Mouse (Mus musculus): ENCODE data around the gene Zfp524. TPM values are rescaled to one million over a fixed set of nuclear protein-coding genes. Genes with fewer than 3 reads are reported as not detected.

Zfp524 gene
- polyA plus RNA-seq (2014; fragmentation: Nextera tagmentation; extraction: Ambion mirVana), result 9.5 and 11.1 TPM in 2 replicates

DNA sequence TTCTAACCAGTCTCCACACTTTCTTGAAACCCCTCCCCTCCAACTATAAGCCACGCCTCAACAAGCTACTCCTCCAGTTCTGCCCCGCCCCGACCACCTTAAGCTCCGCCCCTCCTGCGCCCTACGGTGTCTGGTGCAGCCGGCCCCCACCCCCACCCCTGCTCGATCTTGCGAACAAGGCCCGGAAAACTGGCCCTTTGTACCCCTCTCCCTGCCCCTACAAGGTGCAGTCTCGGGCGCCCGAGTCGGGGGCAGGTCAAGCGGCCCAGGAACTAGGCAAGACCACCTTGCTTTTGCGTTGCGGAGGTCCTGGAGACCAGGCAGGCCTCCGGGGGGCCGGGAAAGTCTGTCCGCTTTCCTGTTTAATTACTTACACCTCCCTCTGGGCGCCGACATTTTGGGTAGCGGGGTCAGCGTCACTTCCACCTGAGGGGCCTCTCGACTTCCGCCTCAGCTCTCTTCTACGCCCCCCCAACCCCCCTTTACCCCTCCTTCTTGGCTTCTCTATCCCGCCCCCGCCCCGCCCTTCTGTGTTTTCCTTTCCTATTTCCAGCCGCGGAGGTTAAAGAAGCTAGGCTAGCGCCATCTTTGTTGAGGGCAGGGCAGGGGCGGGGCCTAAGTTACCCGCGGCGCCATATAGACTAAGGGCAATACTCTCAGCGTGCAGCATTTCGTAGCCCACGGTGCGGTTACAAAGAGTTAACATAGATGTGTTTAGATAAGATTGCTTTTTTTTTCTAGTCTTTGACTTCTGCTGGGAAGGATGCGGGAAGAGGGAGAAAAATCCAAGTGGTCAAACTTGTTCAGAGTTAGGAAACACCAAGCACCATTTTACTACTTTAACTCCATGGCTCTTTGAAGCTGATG, at the start of gene Zfp524, which contains the start of gene Fiz1:
Gene Zfp524 (plus strand): TSS at position 165 of the 867 bp plus-strand sequence.
Gene Fiz1 (minus strand): TSS at position 447 of the 867 bp plus-strand sequence.
- peaks cover 18% of the 10 kb centered on the region for H3K36me3 ChIP-seq (ENCODE audit: control insufficient read depth, insufficient read depth, low read length)
- WGBS, result under 1% methylated on average over 42 of the region's 42 CpGs

GRCm38 (mm10) chr7:4964988-4965387, 49.2 kb upstream of the Zfp524 start:
- Histone ChIP-seq H3K4me2 (ENCODE audit: low read depth, low read length, severe bottlenecking) (no peak overlapping the region), H3K27ac (ENCODE audit: low read depth, low read length) (no peak overlapping the region), H3K4me1 (replicated peaks; ENCODE audit: control insufficient read depth, insufficient read depth, low read length) (no peaks in the 10 kb centered on the region), H3K36me3 (ENCODE audit: control insufficient read depth, insufficient read depth, low read length) (no peaks in the 10 kb centered on the region), H3K27me3 (ENCODE audit: control insufficient read depth, insufficient read depth, low read length) (no peaks in the 10 kb centered on the region), H3K4me3 (ENCODE audit: low read depth, low read length) (no peak overlapping the region), H3K9ac (ENCODE audit: low read length) (no peak overlapping the region), H3K9me3 (ENCODE audit: control insufficient read depth, low read length) (no peaks in the 10 kb centered on the region)
- ATAC-seq (replicated peaks; ENCODE audit: low FRiP score) (no peak), DNase-seq (ENCODE audit: low spot score) (no peak)
- WGBS, result 80% methylated on average over 5 of the region's 5 CpGs

More for the DNA sequence above, at the start of gene Zfp524, which contains the start of gene Fiz1:
- H3K9ac ChIP-seq (ENCODE audit: low read length), result peak within 1 kb of the TSS; percentile 84
- no peaks in the 10 kb centered on the region for H3K27me3 ChIP-seq (ENCODE audit: control insufficient read depth, insufficient read depth, low read length)
- peaks cover 3% of the 10 kb centered on the region for H3K4me1 ChIP-seq (replicated peaks; ENCODE audit: control insufficient read depth, insufficient read depth, low read length)
- peak within 1 kb of the TSS; percentile 63 for H3K4me2 ChIP-seq (ENCODE audit: low read depth, low read length, severe bottlenecking)
- H3K9me3 ChIP-seq (ENCODE audit: control insufficient read depth, low read length), result no peaks in the 10 kb centered on the region
- peak within 1 kb of the TSS; percentile 99 for H3K27ac ChIP-seq (ENCODE audit: low read depth, low read length)
- peak within 1 kb of the TSS; percentile 60 for H3K4me3 ChIP-seq (ENCODE audit: low read depth, low read length)
- DNase-seq (ENCODE audit: low spot score) (peak; percentile 98), ATAC-seq (replicated peaks; ENCODE audit: low FRiP score) (peak; percentile 81)

DNA sequence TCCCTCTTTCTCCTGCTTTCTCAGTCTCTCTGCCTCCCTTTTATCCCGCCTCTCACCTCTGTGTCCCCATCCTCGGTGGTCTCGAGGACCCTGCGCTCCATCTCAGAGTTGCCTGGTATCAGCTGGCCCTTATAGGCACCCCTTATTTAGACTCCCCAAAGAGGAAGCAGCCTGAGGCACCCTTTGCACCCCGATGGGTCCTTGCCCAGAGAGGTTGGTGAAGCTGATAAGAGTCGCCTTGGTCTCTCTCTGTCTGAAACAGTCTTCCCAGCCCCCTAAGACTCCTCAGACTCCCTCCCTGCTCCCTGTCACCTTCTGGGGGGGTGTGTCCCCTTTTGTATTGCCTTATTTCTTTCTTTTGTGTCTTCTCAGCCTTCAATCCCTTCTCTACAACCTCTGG, 43.1 kb upstream of the Zfp524 start, which contains the start of gene Sbk3:
Gene Sbk3 (minus strand): TSS at position 101 of the 400 bp plus-strand sequence.
- H3K9ac ChIP-seq (ENCODE audit: low read length), result peak within 1 kb of the TSS; percentile 2; the same call in 1 of the 2 replicates
- peak; percentile 48 for DNase-seq (ENCODE audit: low spot score)
- H3K4me1 ChIP-seq (replicated peaks; ENCODE audit: control insufficient read depth, insufficient read depth, low read length), result no peaks in the 10 kb centered on the region
- H3K9me3 ChIP-seq (ENCODE audit: control insufficient read depth, low read length), result no peaks in the 10 kb centered on the region
- 31% methylated on average over 6 of the region's 6 CpGs for WGBS
- no peak within 1 kb of the TSS for H3K4me3 ChIP-seq (ENCODE audit: low read depth, low read length)
- H3K27me3 ChIP-seq (ENCODE audit: control insufficient read depth, insufficient read depth, low read length), result no peaks in the 10 kb centered on the region
- H3K27ac ChIP-seq (ENCODE audit: low read depth, low read length), result no peak within 1 kb of the TSS
- ATAC-seq (replicated peaks; ENCODE audit: low FRiP score), result no peak
- no peak within 1 kb of the TSS for H3K4me2 ChIP-seq (ENCODE audit: low read depth, low read length, severe bottlenecking)
- no peaks in the 10 kb centered on the region for H3K36me3 ChIP-seq (ENCODE audit: control insufficient read depth, insufficient read depth, low read length)

- ATAC-seq (replicated peaks; ENCODE audit: low FRiP score) (no peak), DNase-seq (ENCODE audit: low spot score) (peak; percentile 34)
- H3K27me3 ChIP-seq (ENCODE audit: control insufficient read depth, insufficient read depth, low read length), result no peaks in the 10 kb centered on the region
- 34% methylated on average over 7 of the region's 7 CpGs for WGBS
- no peaks in the 10 kb centered on the region for H3K36me3 ChIP-seq (ENCODE audit: control insufficient read depth, insufficient read depth, low read length)
- no peaks in the 10 kb centered on the region for H3K4me1 ChIP-seq (replicated peaks; ENCODE audit: control insufficient read depth, insufficient read depth, low read length)
- H3K4me2 ChIP-seq (ENCODE audit: low read depth, low read length, severe bottlenecking), result no peak overlapping the region
- no peak overlapping the region for H3K4me3 ChIP-seq (ENCODE audit: low read depth, low read length)
- no peaks in the 10 kb centered on the region for H3K9me3 ChIP-seq (ENCODE audit: control insufficient read depth, low read length)
- no peak overlapping the region for H3K27ac ChIP-seq (ENCODE audit: low read depth, low read length)
- no peak overlapping the region for H3K9ac ChIP-seq (ENCODE audit: low read length)
Measured at GRCm38 (mm10) chr7:4971710-4972109, 42.5 kb upstream of the Zfp524 start.

GRCm38 (mm10) chr7:4972321-4973047, 41.7 kb upstream of the Zfp524 start:
- H3K4me1 ChIP-seq (replicated peaks; ENCODE audit: control insufficient read depth, insufficient read depth, low read length), result no peaks in the 10 kb centered on the region
- DNase-seq (ENCODE audit: low spot score) (peak; percentile 35), ATAC-seq (replicated peaks; ENCODE audit: low FRiP score) (no peak)
- no peak overlapping the region for H3K4me2 ChIP-seq (ENCODE audit: low read depth, low read length, severe bottlenecking)
- no peak overlapping the region for H3K9ac ChIP-seq (ENCODE audit: low read length)
- 79% methylated on average over 18 of the region's 18 CpGs for WGBS
- no peak overlapping the region for H3K27ac ChIP-seq (ENCODE audit: low read depth, low read length)
- peaks cover 3% of the 10 kb centered on the region; the same call in 1 of the 2 replicates for H3K9me3 ChIP-seq (ENCODE audit: control insufficient read depth, low read length)
- no peaks in the 10 kb centered on the region for H3K27me3 ChIP-seq (ENCODE audit: control insufficient read depth, insufficient read depth, low read length)
- no peaks in the 10 kb centered on the region for H3K36me3 ChIP-seq (ENCODE audit: control insufficient read depth, insufficient read depth, low read length)
- H3K4me3 ChIP-seq (ENCODE audit: low read depth, low read length), result no peak overlapping the region

DNA sequence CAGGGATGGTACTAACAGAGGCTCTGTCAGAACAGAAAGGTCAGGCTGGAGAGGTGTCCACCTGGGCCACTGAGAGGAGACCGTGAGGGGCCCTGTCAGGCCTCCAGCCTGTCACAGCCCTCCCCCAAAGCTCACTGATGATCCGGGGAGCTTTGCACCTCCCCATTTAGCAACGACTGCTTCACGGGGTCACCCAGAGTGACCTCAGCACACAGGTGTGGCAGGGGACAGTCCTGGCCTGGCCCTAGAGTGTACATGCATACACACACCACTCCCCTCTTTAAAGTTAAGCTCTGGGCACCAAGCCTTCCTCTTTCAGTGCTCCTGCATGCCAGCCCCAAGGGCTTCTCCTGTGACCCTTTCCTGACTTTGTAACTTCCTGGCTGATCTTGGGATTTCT, 38.8 kb upstream of the Zfp524 start:
- H3K4me3 ChIP-seq (ENCODE audit: low read depth, low read length), result no peak overlapping the region

GRCm38 (mm10) chr7:4976832-4977231, 37.4 kb upstream of the Zfp524 start:
- no peak overlapping the region for H3K4me2 ChIP-seq (ENCODE audit: low read depth, low read length, severe bottlenecking)
- no peaks in the 10 kb centered on the region for H3K27me3 ChIP-seq (ENCODE audit: control insufficient read depth, insufficient read depth, low read length)
- no peaks in the 10 kb centered on the region for H3K4me1 ChIP-seq (replicated peaks; ENCODE audit: control insufficient read depth, insufficient read depth, low read length)
- H3K27ac ChIP-seq (ENCODE audit: low read depth, low read length), result no peak overlapping the region
- no peak overlapping the region for H3K9ac ChIP-seq (ENCODE audit: low read length)
- DNase-seq (ENCODE audit: low spot score) (no peak), ATAC-seq (replicated peaks; ENCODE audit: low FRiP score) (no peak)
- H3K36me3 ChIP-seq (ENCODE audit: control insufficient read depth, insufficient read depth, low read length), result no peaks in the 10 kb centered on the region
- peaks cover 3% of the 10 kb centered on the region; the same call in 1 of the 2 replicates for H3K9me3 ChIP-seq (ENCODE audit: control insufficient read depth, low read length)
- H3K4me3 ChIP-seq (ENCODE audit: low read depth, low read length), result no peak overlapping the region
- 86% methylated on average over 7 of the region's 7 CpGs for WGBS

More for the DNA sequence above, 38.8 kb upstream of the Zfp524 start:
- 64% methylated on average over 4 of the region's 4 CpGs for WGBS
- no peak for DNase-seq (ENCODE audit: low spot score)
- H3K27me3 ChIP-seq (ENCODE audit: control insufficient read depth, insufficient read depth, low read length), result no peaks in the 10 kb centered on the region
- H3K4me1 ChIP-seq (replicated peaks; ENCODE audit: control insufficient read depth, insufficient read depth, low read length), result no peaks in the 10 kb centered on the region
- H3K36me3 ChIP-seq (ENCODE audit: control insufficient read depth, insufficient read depth, low read length), result no peaks in the 10 kb centered on the region
- ATAC-seq (replicated peaks; ENCODE audit: low FRiP score), result no peak
- H3K4me2 ChIP-seq (ENCODE audit: low read depth, low read length, severe bottlenecking), result no peak overlapping the region
- peaks cover 3% of the 10 kb centered on the region; the same call in 1 of the 2 replicates for H3K9me3 ChIP-seq (ENCODE audit: control insufficient read depth, low read length)
- no peak overlapping the region for H3K27ac ChIP-seq (ENCODE audit: low read depth, low read length)
- no peak overlapping the region for H3K9ac ChIP-seq (ENCODE audit: low read length)

- Histone ChIP-seq H3K36me3 (ENCODE audit: control insufficient read depth, insufficient read depth, low read length) (peaks cover 2% of the 10 kb centered on the region; the same call in 1 of the 2 replicates), H3K9me3 (ENCODE audit: control insufficient read depth, low read length) (no peaks in the 10 kb centered on the region), H3K4me1 (replicated peaks; ENCODE audit: control insufficient read depth, insufficient read depth, low read length) (no peaks in the 10 kb centered on the region), H3K9ac (ENCODE audit: low read length) (no peak overlapping the region), H3K4me2 (ENCODE audit: low read depth, low read length, severe bottlenecking) (no peak overlapping the region), H3K27ac (ENCODE audit: low read depth, low read length) (no peak overlapping the region), H3K4me3 (ENCODE audit: low read depth, low read length) (no peak overlapping the region), H3K27me3 (ENCODE audit: control insufficient read depth, insufficient read depth, low read length) (peaks cover under 1% of the 10 kb centered on the region; the same call in 1 of the 2 replicates)
- no peak for ATAC-seq (replicated peaks; ENCODE audit: low FRiP score)
- 64% methylated on average over 2 of the region's 2 CpGs for WGBS
- no peak for DNase-seq (ENCODE audit: low spot score)
Measured at GRCm38 (mm10) chr7:4988250-4988649, 26.0 kb upstream of the Zfp524 start.
